Mouse (Mus musculus) neural tube, embryonic 15.5 days (tissue): ENCODE measurements at regions not wholly inside any gene's neighbourhood (a gene's known extent, or its start where the extent isn't known, plus 50 kb on each side); places are given as distances from the start of the nearest gene placed in this dataset.

ENCODE experiments used
- ATAC-seq: fragments of 200-750 bp; cut with Nextera tagmentation; 2 replicates; pipeline ENCODE4 v1.8.0; 2017; ENCODE audit warnings: mild to moderate bottlenecking, moderate TSS enrichment, moderate library complexity; ENCODE audit not compliant: low FRiP score
- H3K27ac ChIP-seq: fragments of 300-500 bp; sonication (generic); replicated peaks from 2 replicates; pipeline ENCODE4 v1.5.1; 2015; ENCODE audit warnings: mild to moderate bottlenecking, inconsistent platforms
- H3K27me3 ChIP-seq: fragments of 300-500 bp; sonication (generic); replicated peaks from 2 replicates; pipeline ENCODE4 v1.6.1; 2015; ENCODE audit warnings: inconsistent platforms
- H3K36me3 ChIP-seq: fragments of 300-500 bp; sonication (generic); 2 replicates; pipeline ENCODE4 v1.6.1; 2015; ENCODE audit warnings: inconsistent platforms
- H3K4me1 ChIP-seq: fragments of 300-500 bp; sonication (generic); 2 replicates; pipeline ENCODE4 v1.6.1; 2015; ENCODE audit warnings: inconsistent platforms
- H3K4me2 ChIP-seq: fragments of 300-500 bp; sonication (generic); 2 replicates; pipeline ENCODE4 v1.6.1; 2015; ENCODE audit warnings: inconsistent platforms, mild to moderate bottlenecking, moderate library complexity
- H3K4me3 ChIP-seq: fragments of 300-500 bp; sonication (generic); replicated peaks from 2 replicates; pipeline ENCODE4 v1.5.1; 2015; ENCODE audit warnings: mild to moderate bottlenecking, inconsistent platforms
- H3K9ac ChIP-seq: fragments of 300-500 bp; sonication (generic); replicated peaks from 2 replicates; pipeline ENCODE4 v1.6.1; 2015; ENCODE audit warnings: mild to moderate bottlenecking, inconsistent platforms
- H3K9me3 ChIP-seq: fragments of 300-500 bp; sonication (generic); replicated peaks from 2 replicates; pipeline ENCODE4 v1.6.1; 2016; ENCODE audit warnings: inconsistent platforms
- WGBS: fragments of 180-500 bp; shearing (Covaris S2); methylation state at CpG from one replicate; pipeline ENCODE4 v1.1.7; 2015; ENCODE audit warnings: mixed read lengths; 5-methylcytosine and 5-hydroxymethylcytosine counted together

DNA sequence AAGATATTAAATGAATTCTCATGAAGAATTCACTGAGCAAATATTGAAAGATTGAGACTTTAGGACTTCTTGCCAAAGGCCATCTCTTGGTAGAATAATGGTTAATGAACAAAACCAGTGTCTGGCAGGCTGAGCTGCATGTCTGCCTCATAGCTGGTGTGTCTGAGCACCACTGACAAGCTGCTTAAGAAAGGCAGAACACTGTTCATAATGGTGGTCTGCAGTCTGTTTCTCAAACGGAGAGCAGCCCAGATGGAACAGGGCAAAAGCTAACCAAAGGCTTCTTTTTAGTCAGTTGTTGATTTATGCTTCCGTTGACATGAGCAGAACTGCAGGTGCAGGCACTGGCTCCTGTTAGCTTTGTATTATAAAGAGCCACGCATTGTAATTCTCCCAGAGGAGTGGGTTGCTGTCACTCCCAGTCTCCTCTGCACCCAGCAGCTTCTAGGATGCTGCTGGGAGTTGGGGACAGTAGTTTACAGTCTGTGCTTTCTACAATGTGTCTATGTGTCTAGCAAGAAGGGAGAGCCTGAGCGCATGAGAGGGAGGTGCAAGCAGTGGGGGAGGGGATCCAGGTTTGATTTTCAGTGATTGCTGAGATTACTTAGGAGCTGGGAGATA is 1084.2 kb upstream of the Luzp2 start:
- Histone ChIP-seq H3K4me1 (peaks cover 8% of the 10 kb centered on the region), H3K9me3 (no peaks in the 10 kb centered on the region), H3K27me3 (no peaks in the 10 kb centered on the region), H3K27ac (no peak overlapping the region; the same call in 1 of the 2 replicates), H3K36me3 (no peaks in the 10 kb centered on the region), H3K4me2 (no peak overlapping the region; the same call in 1 of the 2 replicates), H3K9ac (no peak overlapping the region), H3K4me3 (no peak overlapping the region)
- peak; percentile 70; the same call in 1 of the 2 replicates for ATAC-seq
- 16% methylated on average over 4 of the region's 4 CpGs for WGBS
